Mouse (Mus musculus): ENCODE data around the gene Lhb. TPM values are rescaled to one million over a fixed set of nuclear protein-coding genes. Genes with fewer than 3 reads are reported as not detected.
A peak's percentile ranks its signal among the peaks of the same experiment; 100 is the strongest.
"Not testable (repeated sequence)": the region's sequence is repeated elsewhere in the genome, so short reads cannot be mapped to it uniquely, and the experiment has no call there.

The Lhb gene
- polyA plus RNA-seq, 1 experiment from 2014 or later, result not detected

- H3K4me3 ChIP-seq, result peak overlapping the region; percentile 80
Measured at GRCm38 (mm10) chr7:45461326-45461725, 40.7 kb downstream of the Lhb start.

GRCm38 (mm10) chr7:45461781-45462180, 41.2 kb downstream of the Lhb start:
- H3K4me3 ChIP-seq, result no peak overlapping the region
- no peaks in the 10 kb centered on the region for H3K27me3 ChIP-seq (ENCODE audit: low read depth, poor library complexity, severe bottlenecking)
- no peaks in the 10 kb centered on the region for H3K9me3 ChIP-seq (replicated peaks)
- peaks cover 55% of the 10 kb centered on the region for H3K4me1 ChIP-seq
- DNase-seq (ENCODE audit: low spot score), result no peak
- H3K36me3 ChIP-seq, result peaks cover 69% of the 10 kb centered on the region
- WGBS, result 89% methylated on average over 4 of the region's 4 CpGs
- no peak overlapping the region for H3K27ac ChIP-seq

More at GRCm38 (mm10) chr7:45461326-45461725, 40.7 kb downstream of the Lhb start:
- H3K27ac ChIP-seq, result peak overlapping the region; percentile 94
- DNase-seq (ENCODE audit: low spot score), result no peak
- 48% methylated on average over 5 of the region's 5 CpGs for WGBS
- H3K9me3 ChIP-seq (replicated peaks), result no peaks in the 10 kb centered on the region
- H3K4me1 ChIP-seq, result peaks cover 55% of the 10 kb centered on the region
- no peaks in the 10 kb centered on the region for H3K27me3 ChIP-seq (ENCODE audit: low read depth, poor library complexity, severe bottlenecking)
- peaks cover 71% of the 10 kb centered on the region for H3K36me3 ChIP-seq

- Histone ChIP-seq H3K9me3 (replicated peaks) (no peaks in the 10 kb centered on the region), H3K4me3 (no peak overlapping the region), H3K4me1 (peaks cover 55% of the 10 kb centered on the region), H3K27me3 (ENCODE audit: low read depth, poor library complexity, severe bottlenecking) (no peaks in the 10 kb centered on the region), H3K36me3 (peaks cover 64% of the 10 kb centered on the region), H3K27ac (no peak overlapping the region)
- 87% methylated on average over 4 of the region's 4 CpGs for WGBS
- DNase-seq (ENCODE audit: low spot score), result no peak
Measured at GRCm38 (mm10) chr7:45462325-45462724, 41.7 kb downstream of the Lhb start.

- WGBS, result 85% methylated on average over 4 of the region's 4 CpGs
- H3K4me1 ChIP-seq, result peaks cover 51% of the 10 kb centered on the region
Measured at GRCm38 (mm10) chr7:45462868-45463267, 42.2 kb downstream of the Lhb start.

GRCm38 (mm10) chr7:45463987-45464778, 43.6 kb downstream of the Lhb start:
- H3K4me3 ChIP-seq, result no peak overlapping the region
- no peak for DNase-seq (ENCODE audit: low spot score)
- no peaks in the 10 kb centered on the region for H3K9me3 ChIP-seq (replicated peaks)
- H3K27ac ChIP-seq, result no peak overlapping the region
- 95% methylated on average over 7 of the region's 7 CpGs for WGBS
- peaks cover 44% of the 10 kb centered on the region for H3K4me1 ChIP-seq
- peaks cover 49% of the 10 kb centered on the region for H3K36me3 ChIP-seq
- H3K27me3 ChIP-seq (ENCODE audit: low read depth, poor library complexity, severe bottlenecking), result no peaks in the 10 kb centered on the region

More at GRCm38 (mm10) chr7:45462868-45463267, 42.2 kb downstream of the Lhb start:
- H3K27me3 ChIP-seq (ENCODE audit: low read depth, poor library complexity, severe bottlenecking); H3K9me3 ChIP-seq (replicated peaks); H3K4me3 ChIP-seq; H3K27ac ChIP-seq; DNase-seq (ENCODE audit: low spot score): not testable (repeated sequence)
- H3K36me3 ChIP-seq, result peaks cover 59% of the 10 kb centered on the region

GRCm38 (mm10) chr7:45465112-45465511, 44.5 kb downstream of the Lhb start:
- Histone ChIP-seq H3K9me3 (replicated peaks) (no peaks in the 10 kb centered on the region), H3K27ac (no peak overlapping the region), H3K4me3 (peak overlapping the region; percentile 92; the same call in 1 of the 2 replicates), H3K4me1 (peaks cover 41% of the 10 kb centered on the region), H3K27me3 (ENCODE audit: low read depth, poor library complexity, severe bottlenecking) (no peaks in the 10 kb centered on the region), H3K36me3 (peaks cover 49% of the 10 kb centered on the region)
- no peak for DNase-seq (ENCODE audit: low spot score)
- 93% methylated on average over 12 of the region's 12 CpGs for WGBS

- peak overlapping the region; percentile 93; the same call in 1 of the 2 replicates for H3K27ac ChIP-seq
- H3K4me3 ChIP-seq, result peak overlapping the region; percentile 92
- WGBS, result 80% methylated on average over 9 of the region's 9 CpGs
- peaks cover 49% of the 10 kb centered on the region for H3K36me3 ChIP-seq
- H3K27me3 ChIP-seq (ENCODE audit: low read depth, poor library complexity, severe bottlenecking), result no peaks in the 10 kb centered on the region
- H3K4me1 ChIP-seq, result peaks cover 37% of the 10 kb centered on the region
- DNase-seq (ENCODE audit: low spot score), result no peak
- no peaks in the 10 kb centered on the region for H3K9me3 ChIP-seq (replicated peaks)
Measured at GRCm38 (mm10) chr7:45465549-45465948, 44.9 kb downstream of the Lhb start.

- H3K27ac ChIP-seq, result peak within 1 kb of the TSS; percentile 93
- WGBS, result under 1% methylated on average over 58 of the region's 58 CpGs
- no peaks in the 10 kb centered on the region for H3K9me3 ChIP-seq (replicated peaks)
- H3K36me3 ChIP-seq, result peaks cover 43% of the 10 kb centered on the region
- peak; percentile 99 for DNase-seq (ENCODE audit: low spot score)
- no peaks in the 10 kb centered on the region for H3K27me3 ChIP-seq (ENCODE audit: low read depth, poor library complexity, severe bottlenecking)
- H3K4me3 ChIP-seq, result peak within 1 kb of the TSS; percentile 92
- H3K4me1 ChIP-seq, result peaks cover 27% of the 10 kb centered on the region
Measured at GRCm38 (mm10) chr7:45466283-45467089, 45.9 kb downstream of the Lhb start, which contains the start of gene Bax. Bax (minus strand) TSS chr7:45466898.

GRCm38 (mm10) chr7:45467090-45467670, 46.6 kb downstream of the Lhb start:
- Histone ChIP-seq H3K36me3 (peaks cover 36% of the 10 kb centered on the region), H3K27ac (peak overlapping the region; percentile 93), H3K4me3 (peak overlapping the region; percentile 92), H3K9me3 (replicated peaks) (no peaks in the 10 kb centered on the region), H3K27me3 (ENCODE audit: low read depth, poor library complexity, severe bottlenecking) (no peaks in the 10 kb centered on the region), H3K4me1 (peaks cover 24% of the 10 kb centered on the region)
- no peak for DNase-seq (ENCODE audit: low spot score)
- 29% methylated on average over 7 of the region's 7 CpGs for WGBS

GRCm38 (mm10) chr7:45470869-45471268, 50.2 kb downstream of the Lhb start:
- 15% methylated on average over 3 of the region's 3 CpGs for WGBS
- Histone ChIP-seq H3K27me3 (ENCODE audit: low read depth, poor library complexity, severe bottlenecking) (no peaks in the 10 kb centered on the region), H3K9me3 (replicated peaks) (no peaks in the 10 kb centered on the region), H3K4me3 (no peak overlapping the region), H3K4me1 (peaks cover 19% of the 10 kb centered on the region), H3K36me3 (no peaks in the 10 kb centered on the region), H3K27ac (no peak overlapping the region)
- peak; percentile 69 for DNase-seq (ENCODE audit: low spot score)
